Mouse (Mus musculus) embryonic fibroblast, embryonic 13.5 days (primary cell): Measurements from ENCODE around the gene Gm21725. TPM values are rescaled to one million over a fixed set of nuclear protein-coding genes. Genes with fewer than 3 reads are reported as not detected.
"Not testable (repeated sequence)": the region's sequence is repeated elsewhere in the genome, so short reads cannot be mapped to it uniquely, and the experiment has no call there.

ENCODE experiments used
- H3K27ac ChIP-seq: 2 replicates; pipeline ENCODE4 v1.5.1; 2012; ENCODE audit warnings: low read length, control low read depth, inconsistent platforms; ENCODE audit not compliant: insufficient read depth
- H3K4me1 ChIP-seq: 2 replicates; pipeline ENCODE4 v1.6.1; 2011; ENCODE audit warnings: low read length; ENCODE audit not compliant: control insufficient read depth, insufficient read depth
- H3K4me3 ChIP-seq: 2 replicates; pipeline ENCODE4 v1.5.1; 2011; ENCODE audit warnings: mild to moderate bottlenecking, control low read depth, low read length; ENCODE audit not compliant: insufficient read depth
- polyA plus RNA-seq: library from polyadenylated mRNA; stranded (reverse); fragments of >200 nt; gene quantifications from 2 replicates; pipeline ENCODE4 v1.2.4, GENCODE M21; 2011; ENCODE audit warnings: low read depth; ENCODE audit not compliant: missing spikeins, insufficient read length

The Gm21725 gene
- not detected in 2 replicates for polyA plus RNA-seq

DNA sequence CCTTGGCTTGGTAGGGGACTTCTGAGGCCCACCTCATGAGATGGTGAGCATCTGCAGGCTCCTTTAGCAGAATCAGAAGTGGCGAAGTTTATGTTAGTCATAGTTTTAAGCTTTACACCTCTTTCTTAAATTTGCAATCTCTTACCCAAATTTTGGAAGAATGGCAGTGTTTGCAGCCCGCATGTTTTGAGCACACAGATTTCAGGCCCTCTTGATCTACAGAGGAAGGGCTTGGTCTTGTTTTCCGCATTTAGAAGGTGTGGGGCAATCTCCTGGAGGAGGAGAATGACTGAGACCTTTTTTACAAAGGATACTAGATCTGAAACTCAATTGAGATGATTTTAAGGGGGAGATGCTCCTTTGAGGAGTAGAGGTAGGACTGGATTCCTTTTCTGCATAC lies at the start of gene Gm21725:
Gene Gm21725 (minus strand): TSS at position 101 of the 400 bp plus-strand sequence.
- H3K27ac ChIP-seq, H3K4me3 ChIP-seq, H3K4me1 ChIP-seq: not testable (repeated sequence)

Other genes starting within 250 kb of the Gm21725 start
- not detected in 2 replicates for gene Gm21891, start 215.6 kb downstream of the Gm21725 start, polyA plus RNA-seq
- gene Gm21425, start 187.1 kb downstream of the Gm21725 start, polyA plus RNA-seq: not detected in 2 replicates
- gene Gm21828, start 125.1 kb downstream of the Gm21725 start, polyA plus RNA-seq: not detected in 2 replicates
- gene Gm21440, start 96.7 kb downstream of the Gm21725 start, polyA plus RNA-seq: not detected in 2 replicates
- gene Gm21454, start 96.6 kb downstream of the Gm21725 start, polyA plus RNA-seq: not detected in 2 replicates
- gene Gm21866, start 116.5 kb upstream of the Gm21725 start, polyA plus RNA-seq: not detected in 2 replicates
- not detected in 2 replicates for gene Gm20773, start 145.0 kb upstream of the Gm21725 start, polyA plus RNA-seq